Mouse (Mus musculus): ENCODE data around the gene Abca2.

Gene Abca2

GRCm38 (mm10) chr2:25493476-25493961 is 65.0 kb downstream of the Abca2 start, which contains the start of gene Lcn12:
Lcn12 (minus strand) TSS chr2:25493911.
- no peak for DNase-seq (ENCODE audit: low spot score in 2 of 2)

GRCm38 (mm10) chr2:25496462-25496861 is 68.0 kb downstream of the Abca2 start:
- no peak for DNase-seq (ENCODE audit: low spot score in 2 of 2)

Measured in right cerebral cortex, postnatal 36 days (tissue).